Comparison of ENCODE assay signal across 24 mouse cellular contexts in the genomic region with DNA sequence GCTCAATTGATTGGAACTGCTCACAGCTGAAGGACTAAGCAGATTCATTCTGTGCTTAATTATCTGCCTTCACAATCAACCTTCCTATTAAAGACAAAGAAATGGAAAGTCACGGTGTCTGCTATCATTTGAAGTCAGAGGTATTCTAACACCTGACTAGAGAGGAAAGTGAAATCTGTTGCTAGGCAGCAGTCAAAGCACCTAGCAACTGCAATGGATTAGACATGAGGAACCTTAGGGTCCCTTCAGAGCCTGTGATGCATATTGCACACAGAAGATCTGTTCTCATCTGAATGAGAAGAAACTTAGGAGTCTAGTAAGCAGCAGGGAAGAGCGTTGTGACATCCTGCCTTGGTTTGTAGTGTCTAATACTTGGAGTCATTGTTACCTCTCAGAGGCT. TPM values are rescaled to one million over a fixed set of nuclear protein-coding genes. Genes with fewer than 3 reads are reported as not detected.
DNase-seq lines count a peak whose midpoint lies in the region; ATAC-seq lines count a peak whose summit lies in the region.
"Had no signal": no experiment of that assay in that cellular context is flagged by ENCODE, and none has a peak within 500 bp of the region (broad histone marks: within the 10 kb centered on the region; RNA-seq: fewer than 3 reads in every experiment).

No protein-coding gene starts in this region.

- no peaks in the 10 kb centered on the region for H3K36me3 ChIP-seq in hindbrain, embryonic 11.5 days (ENCODE audit: control insufficient read depth, insufficient read depth, low read length)
- 0 out of 2 replicates have a peak, but pooled peaks cover 12% of the 10 kb centered on the region for H3K36me3 ChIP-seq in hindbrain, embryonic 10.5 days
- no peaks in the 10 kb centered on the region for H3K36me3 ChIP-seq in forebrain, embryonic 16.5 days (ENCODE audit: control insufficient read depth, insufficient read depth)
- H3K36me3 ChIP-seq in hindbrain, embryonic 16.5 days (ENCODE audit: control insufficient read depth, insufficient read depth, low read length), result no peaks in the 10 kb centered on the region
- no peaks in the 10 kb centered on the region for H3K36me3 ChIP-seq in midbrain, embryonic 16.5 days (ENCODE audit: control insufficient read depth, insufficient read depth, low read length)
- no peaks in the 10 kb centered on the region for H3K36me3 ChIP-seq in kidney, embryonic 16.5 days (ENCODE audit: insufficient read depth, low read length)
- H3K36me3 ChIP-seq: embryonic facial prominence, embryonic 13.5 days; heart, embryonic 15.5 days; kidney, embryonic 15.5 days; lung, embryonic 15.5 days; stomach, embryonic 15.5 days had no signal

- no peaks in the 10 kb centered on the region for H3K4me1 ChIP-seq in hindbrain, embryonic 11.5 days (replicated peaks; ENCODE audit: control insufficient read depth, insufficient read depth, low read length)
- peaks cover 9% of the 10 kb centered on the region; the same call in 1 of the 2 replicates for H3K4me1 ChIP-seq in hindbrain, embryonic 10.5 days (replicated peaks)
- H3K4me1 ChIP-seq in forebrain, embryonic 16.5 days (replicated peaks; ENCODE audit: control insufficient read depth, insufficient read depth, low read length), result peaks cover 6% of the 10 kb centered on the region; the same call in 1 of the 2 replicates
- H3K4me1 ChIP-seq in hindbrain, embryonic 16.5 days (ENCODE audit: control insufficient read depth, insufficient read depth, low read depth, low read length), result peaks cover 3% of the 10 kb centered on the region; the same call in 1 of the 2 replicates
- H3K4me1 ChIP-seq in midbrain, embryonic 16.5 days (ENCODE audit: control insufficient read depth, insufficient read depth, low read length), result peaks cover 9% of the 10 kb centered on the region; the same call in 1 of the 2 replicates
- no peaks in the 10 kb centered on the region for H3K4me1 ChIP-seq in kidney, embryonic 16.5 days (ENCODE audit: insufficient read depth, low read length)
- H3K4me1 ChIP-seq: embryonic facial prominence, embryonic 13.5 days; heart, embryonic 15.5 days; kidney, embryonic 15.5 days; lung, embryonic 15.5 days; stomach, embryonic 15.5 days had no signal

- H3K9ac ChIP-seq in hindbrain, embryonic 11.5 days (ENCODE audit: low read depth, low read length), result no peak overlapping the region
- no peak overlapping the region for H3K9ac ChIP-seq in forebrain, embryonic 16.5 days (replicated peaks; ENCODE audit: low read depth, low read length)
- no peak overlapping the region for H3K9ac ChIP-seq in hindbrain, embryonic 16.5 days (ENCODE audit: low read depth, low read length)
- H3K9ac ChIP-seq in midbrain, embryonic 16.5 days (ENCODE audit: low read depth, low read length), result no peak overlapping the region
- H3K9ac ChIP-seq in kidney, embryonic 16.5 days (replicated peaks; ENCODE audit: low read length), result no peak overlapping the region
- H3K9ac ChIP-seq: embryonic facial prominence, embryonic 13.5 days; heart, embryonic 15.5 days; kidney, embryonic 15.5 days; liver, embryonic 14.5 days; lung, embryonic 15.5 days; midbrain, embryonic 12.5 days; stomach, embryonic 15.5 days had no signal

- WGBS in hindbrain, embryonic 11.5 days, result 58% methylated on average over 2 of the region's 2 CpGs
- WGBS in hindbrain, embryonic 10.5 days, result 69% methylated on average over 2 of the region's 2 CpGs
- WGBS in forebrain, embryonic 16.5 days, result 36% methylated on average over 2 of the region's 2 CpGs
- 22% methylated on average over 2 of the region's 2 CpGs for WGBS in hindbrain, embryonic 16.5 days
- WGBS in midbrain, embryonic 16.5 days, result 25% methylated on average over 2 of the region's 2 CpGs
- WGBS in kidney, embryonic 16.5 days, result 95% methylated on average over 2 of the region's 2 CpGs

- H3K27me3 ChIP-seq in hindbrain, embryonic 11.5 days (ENCODE audit: control insufficient read depth, insufficient read depth, low read length), result no peaks in the 10 kb centered on the region
- H3K27me3 ChIP-seq in hindbrain, embryonic 10.5 days (ENCODE audit: insufficient read depth, poor library complexity, severe bottlenecking), result no peaks in the 10 kb centered on the region
- H3K27me3 ChIP-seq in forebrain, embryonic 16.5 days (replicated peaks; ENCODE audit: control insufficient read depth, insufficient read depth, low read length), result no peaks in the 10 kb centered on the region
- H3K27me3 ChIP-seq in hindbrain, embryonic 16.5 days (replicated peaks; ENCODE audit: control insufficient read depth, insufficient read depth, low read length), result no peaks in the 10 kb centered on the region
- H3K27me3 ChIP-seq in midbrain, embryonic 16.5 days (ENCODE audit: control insufficient read depth, insufficient read depth, low read depth, low read length), result no peaks in the 10 kb centered on the region
- no peaks in the 10 kb centered on the region for H3K27me3 ChIP-seq in kidney, embryonic 16.5 days (ENCODE audit: insufficient read depth, low read length)
- H3K27me3 ChIP-seq: embryonic facial prominence, embryonic 13.5 days; heart, embryonic 15.5 days; kidney, embryonic 15.5 days; lung, embryonic 15.5 days; midbrain, embryonic 12.5 days; stomach, embryonic 15.5 days had no signal

- no peak overlapping the region for H3K4me3 ChIP-seq in hindbrain, embryonic 11.5 days (ENCODE audit: low read depth, low read length)
- no peak overlapping the region for H3K4me3 ChIP-seq in hindbrain, embryonic 10.5 days
- H3K4me3 ChIP-seq in forebrain, embryonic 16.5 days (replicated peaks; ENCODE audit: low read length), result no peak overlapping the region
- no peak overlapping the region for H3K4me3 ChIP-seq in hindbrain, embryonic 16.5 days (ENCODE audit: low read length)
- H3K4me3 ChIP-seq in midbrain, embryonic 16.5 days (ENCODE audit: low read depth, low read length), result no peak overlapping the region
- H3K4me3 ChIP-seq in kidney, embryonic 16.5 days (ENCODE audit: low read length), result no peak overlapping the region
- H3K4me3 ChIP-seq: embryonic facial prominence, embryonic 13.5 days; heart, embryonic 15.5 days; kidney, embryonic 15.5 days; lung, embryonic 15.5 days; midbrain, embryonic 12.5 days; stomach, embryonic 15.5 days had no signal

- H3K27ac ChIP-seq in hindbrain, embryonic 11.5 days (ENCODE audit: low read depth, low read length), result no peak overlapping the region
- no peak overlapping the region for H3K27ac ChIP-seq in hindbrain, embryonic 10.5 days
- peak overlapping the region; percentile 37; the same call in 1 of the 2 replicates for H3K27ac ChIP-seq in forebrain, embryonic 16.5 days (ENCODE audit: low read length)
- H3K27ac ChIP-seq in hindbrain, embryonic 16.5 days (ENCODE audit: low read depth, low read length), result 0 out of 2 replicates have a peak overlapping the region, but pooled peaks have one; percentile 44
- peak overlapping the region; percentile 10; the same call in 1 of the 2 replicates for H3K27ac ChIP-seq in midbrain, embryonic 16.5 days (ENCODE audit: low read length)
- no peak overlapping the region for H3K27ac ChIP-seq in kidney, embryonic 16.5 days (ENCODE audit: low read length)
- H3K27ac ChIP-seq: embryonic facial prominence, embryonic 13.5 days; heart, embryonic 15.5 days; kidney, embryonic 15.5 days; liver, embryonic 14.5 days; lung, embryonic 15.5 days; macrophage; midbrain, embryonic 12.5 days; stomach, embryonic 15.5 days had no signal

- DNase-seq in hindbrain, embryonic 11.5 days (ENCODE audit: low spot score), result peak; percentile 13
- DNase-seq in hindbrain, embryonic 10.5 days (ENCODE audit: low spot score), result no peak
- no peak for DNase-seq in spleen, adult 12 weeks (ENCODE audit: low spot score)
- no peak for DNase-seq in thymus, postnatal 14 days
- DNase-seq: adrenal gland, postnatal 36 days; B cell, adult 2 months; cerebellum, adult 9-10 months; gastrocnemius, postnatal 36 days; layer of hippocampus, postnatal 36 days; right cerebral cortex, postnatal 14 days; thymus, adult 18-20 months had no signal

- ATAC-seq in hindbrain, embryonic 11.5 days (ENCODE audit: low FRiP score), result no peak
- peak; percentile 61 for ATAC-seq in forebrain, embryonic 16.5 days
- ATAC-seq in hindbrain, embryonic 16.5 days, result peak; percentile 63
- peak; percentile 87 for ATAC-seq in midbrain, embryonic 16.5 days
- no peak for ATAC-seq in kidney, embryonic 16.5 days (ENCODE audit: low FRiP score, low TSS enrichment)
- ATAC-seq: intestine, postnatal 0 days had no signal

- H3K9me3 ChIP-seq in hindbrain, embryonic 11.5 days (ENCODE audit: control insufficient read depth, low read length), result no peaks in the 10 kb centered on the region
- no peaks in the 10 kb centered on the region for H3K9me3 ChIP-seq in hindbrain, embryonic 10.5 days
- H3K9me3 ChIP-seq in forebrain, embryonic 16.5 days (ENCODE audit: control insufficient read depth, low read length), result no peaks in the 10 kb centered on the region
- no peaks in the 10 kb centered on the region for H3K9me3 ChIP-seq in hindbrain, embryonic 16.5 days (ENCODE audit: control insufficient read depth, low read length)
- no peaks in the 10 kb centered on the region for H3K9me3 ChIP-seq in midbrain, embryonic 16.5 days (replicated peaks; ENCODE audit: control insufficient read depth, low read length, poor library complexity, severe bottlenecking)
- H3K9me3 ChIP-seq in kidney, embryonic 16.5 days (ENCODE audit: low read length), result no peaks in the 10 kb centered on the region
- H3K9me3 ChIP-seq: embryonic facial prominence, embryonic 13.5 days; heart, embryonic 15.5 days; kidney, embryonic 15.5 days; lung, embryonic 15.5 days; midbrain, embryonic 12.5 days; stomach, embryonic 15.5 days had no signal

- no peak overlapping the region for H3K4me2 ChIP-seq in hindbrain, embryonic 11.5 days (replicated peaks; ENCODE audit: low read depth, low read length)
- H3K4me2 ChIP-seq in forebrain, embryonic 16.5 days (ENCODE audit: low read length), result no peak overlapping the region
- no peak overlapping the region for H3K4me2 ChIP-seq in hindbrain, embryonic 16.5 days (ENCODE audit: low read length)
- no peak overlapping the region for H3K4me2 ChIP-seq in midbrain, embryonic 16.5 days (ENCODE audit: low read length)
- H3K4me2 ChIP-seq in kidney, embryonic 16.5 days (replicated peaks; ENCODE audit: low read depth, low read length), result no peak overlapping the region
- H3K4me2 ChIP-seq: embryonic facial prominence, embryonic 13.5 days; heart, embryonic 15.5 days; kidney, embryonic 15.5 days; lung, embryonic 15.5 days; midbrain, embryonic 12.5 days; stomach, embryonic 15.5 days had no signal

RNA-seq across cellular contexts. Expression of gene Blzf1, which starts 54.7 kb away (rescaled TPM):
- polyA plus RNA-seq in hindbrain, embryonic 11.5 days (2014; fragmentation: Nextera tagmentation; extraction: Ambion mirVana), result 28.8 and 30.8 TPM in 2 replicates
- 26.2 and 26.4 TPM in 2 replicates for polyA plus RNA-seq in hindbrain, embryonic 10.5 days (2016; fragmentation: Nextera tagmentation; extraction: Ambion mirVana)
- 31.6 and 33.7 TPM in 2 replicates for polyA plus RNA-seq in forebrain, embryonic 16.5 days (2015; fragmentation: Nextera tagmentation; extraction: Ambion mirVana)
- polyA plus RNA-seq in hindbrain, embryonic 16.5 days (2015; fragmentation: Nextera tagmentation; extraction: Ambion mirVana), result 29.4 and 31.3 TPM in 2 replicates
- polyA plus RNA-seq in midbrain, embryonic 16.5 days (2015; fragmentation: Nextera tagmentation; extraction: Ambion mirVana), result 30.7 and 32.3 TPM in 2 replicates
- polyA plus RNA-seq in kidney, embryonic 16.5 days (2015; fragmentation: Nextera tagmentation; extraction: Ambion mirVana), result 31.0 and 31.8 TPM in 2 replicates

RNA-seq across cellular contexts. Expression of gene Nme7, which starts 58.1 kb away (rescaled TPM):
- polyA plus RNA-seq in hindbrain, embryonic 11.5 days (2014; fragmentation: Nextera tagmentation; extraction: Ambion mirVana), result 30.4 and 32.8 TPM in 2 replicates
- 30.7 and 31.8 TPM in 2 replicates for polyA plus RNA-seq in hindbrain, embryonic 10.5 days (2016; fragmentation: Nextera tagmentation; extraction: Ambion mirVana)
- 43.3 and 45.4 TPM in 2 replicates for polyA plus RNA-seq in forebrain, embryonic 16.5 days (2015; fragmentation: Nextera tagmentation; extraction: Ambion mirVana)
- 32.0 and 35.8 TPM in 2 replicates for polyA plus RNA-seq in hindbrain, embryonic 16.5 days (2015; fragmentation: Nextera tagmentation; extraction: Ambion mirVana)
- polyA plus RNA-seq in midbrain, embryonic 16.5 days (2015; fragmentation: Nextera tagmentation; extraction: Ambion mirVana), result 31.2 and 34.2 TPM in 2 replicates
- 56.6 and 64.3 TPM in 2 replicates for polyA plus RNA-seq in kidney, embryonic 16.5 days (2015; fragmentation: Nextera tagmentation; extraction: Ambion mirVana)

Comparison
In these comparisons a context has a peak if more than half of its experiments do, and no peak if none do; other contexts are left out.
1. ATAC-seq: peak in forebrain, embryonic 16.5 days (single experiment), hindbrain, embryonic 16.5 days (single experiment) and midbrain, embryonic 16.5 days (single experiment); none in hindbrain, embryonic 11.5 days (single experiment) and kidney, embryonic 16.5 days (single experiment).
2. H3K27ac ChIP-seq: peak in forebrain, embryonic 16.5 days (single experiment), hindbrain, embryonic 16.5 days (single experiment) and midbrain, embryonic 16.5 days (single experiment); none in hindbrain, embryonic 11.5 days (single experiment), hindbrain, embryonic 10.5 days (single experiment) and kidney, embryonic 16.5 days (single experiment).